Mouse (Mus musculus) lung, embryonic 14.5 days (tissue): ENCODE data around the gene Fdx1l. TPM values are rescaled to one million over a fixed set of nuclear protein-coding genes. Genes with fewer than 3 reads are reported as not detected.

ENCODE experiments used
- ATAC-seq: fragments of 200-750 bp; cut with Nextera tagmentation; 2 replicates; pipeline ENCODE4 v1.8.0; 2017; ENCODE audit warnings: mild to moderate bottlenecking, moderate TSS enrichment, moderate library complexity; ENCODE audit not compliant: insufficient read depth
- DNase-seq: peaks from one replicate; pipeline ENCODE4 v3.0.0-alpha.2; 2015
- H3K27ac ChIP-seq: fragments of 300-500 bp; sonication (generic); 2 replicates; pipeline ENCODE4 v1.5.1; 2014; ENCODE audit warnings: low read depth, mild to moderate bottlenecking, moderate library complexity
- H3K27me3 ChIP-seq: fragments of 300-500 bp; sonication (generic); 2 replicates; pipeline ENCODE4 v1.6.1; 2014; ENCODE audit warnings: low read length, control low read depth; ENCODE audit not compliant: insufficient read depth
- H3K36me3 ChIP-seq: fragments of 300-500 bp; sonication (generic); 2 replicates; pipeline ENCODE4 v1.6.1; 2014; ENCODE audit warnings: control low read depth; ENCODE audit not compliant: insufficient read depth
- H3K4me1 ChIP-seq: fragments of 300-500 bp; sonication (generic); 2 replicates; pipeline ENCODE4 v1.6.1; 2014; ENCODE audit warnings: antibody characterized with exemption, control low read depth; ENCODE audit not compliant: insufficient read depth
- H3K4me2 ChIP-seq: fragments of 300-500 bp; sonication (generic); 2 replicates; pipeline ENCODE4 v1.6.1; 2014; ENCODE audit warnings: mild to moderate bottlenecking
- H3K4me3 ChIP-seq: fragments of 300-500 bp; sonication (generic); 2 replicates; pipeline ENCODE4 v1.5.1; 2014; ENCODE audit warnings: low read depth, low read length
- H3K9ac ChIP-seq: fragments of 300-500 bp; sonication (generic); 2 replicates; pipeline ENCODE4 v1.6.1; 2014
- H3K9me3 ChIP-seq: fragments of 300-500 bp; sonication (generic); 2 replicates; pipeline ENCODE4 v1.6.1; 2016; ENCODE audit warnings: low read depth, low read length, control low read depth
- CTCF ChIP-seq: IDR thresholded peaks from 2 replicates; pipeline ENCODE4 v1.5.1; 2016; ENCODE audit warnings: antibody characterized with exemption, low read depth
- WGBS: fragments of 180-500 bp; shearing (Covaris S2); extraction: QIAGEN DNeasy Blood & Tissue Kit; methylation state at CpG from one replicate; pipeline ENCODE4 v1.1.7; 2014; 5-methylcytosine and 5-hydroxymethylcytosine counted together
- microRNA counts: library from miRNA; unstranded; fragments of <30 nt; microRNA quantifications from one replicate; lab custom pipeline; 2016
- microRNA-seq: library from miRNA; unstranded; fragments of <30 nt; microRNA quantifications from one replicate; pipeline ENCODE4, GENCODE M21; 2016; ENCODE audit warnings: borderline number of aligned reads
- polyA plus RNA-seq: library from polyadenylated mRNA; unstranded; fragments of >200 nt; fragmentation: Nextera tagmentation; extraction: Ambion mirVana; gene quantifications from 2 replicates; pipeline ENCODE4 v1.2.1, GENCODE M21; 2014

The Fdx1l gene
- polyA plus RNA-seq, 1 experiment from 2014 or later = 66.1 TPM

DNA sequence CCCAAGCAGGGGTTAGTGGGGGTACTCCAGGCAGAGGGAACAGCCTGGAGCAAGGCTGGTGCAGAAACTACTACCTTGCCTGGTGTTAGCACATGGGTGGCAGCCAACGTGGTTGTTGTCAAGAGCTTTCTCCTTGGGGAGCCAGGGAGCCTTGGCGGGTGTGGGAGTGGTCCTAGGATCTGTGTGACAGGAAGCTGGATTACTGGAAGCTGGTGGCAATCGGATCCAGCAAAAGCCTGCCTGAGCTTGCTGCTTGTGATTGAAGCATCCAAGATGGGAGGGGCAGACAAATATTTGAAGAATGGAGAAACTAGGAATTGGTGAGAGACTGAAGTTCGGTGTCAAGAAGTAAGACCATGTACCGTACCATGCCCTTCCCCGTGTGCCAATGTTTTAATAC is 51.1 kb downstream of the Fdx1l start:
- peak; percentile 16; the same call in 1 of the 2 replicates for ATAC-seq
- no peak overlapping the region for H3K9ac ChIP-seq
- H3K4me2 ChIP-seq = no peak overlapping the region
- peaks cover 4% of the 10 kb centered on the region; the same call in 1 of the 2 replicates for H3K36me3 ChIP-seq
- no peak for TF ChIP-seq CTCF
- DNase-seq = no peak
- H3K9me3 ChIP-seq = no peaks in the 10 kb centered on the region
- 0 out of 2 replicates have a peak, but pooled peaks cover 4% of the 10 kb centered on the region for H3K4me1 ChIP-seq
- no peak overlapping the region for H3K4me3 ChIP-seq
- peaks cover 10% of the 10 kb centered on the region for H3K27me3 ChIP-seq
- WGBS = 42% methylated on average over 6 of the region's 6 CpGs
- H3K27ac ChIP-seq = peak overlapping the region; percentile 47; the same call in 1 of the 2 replicates

DNA sequence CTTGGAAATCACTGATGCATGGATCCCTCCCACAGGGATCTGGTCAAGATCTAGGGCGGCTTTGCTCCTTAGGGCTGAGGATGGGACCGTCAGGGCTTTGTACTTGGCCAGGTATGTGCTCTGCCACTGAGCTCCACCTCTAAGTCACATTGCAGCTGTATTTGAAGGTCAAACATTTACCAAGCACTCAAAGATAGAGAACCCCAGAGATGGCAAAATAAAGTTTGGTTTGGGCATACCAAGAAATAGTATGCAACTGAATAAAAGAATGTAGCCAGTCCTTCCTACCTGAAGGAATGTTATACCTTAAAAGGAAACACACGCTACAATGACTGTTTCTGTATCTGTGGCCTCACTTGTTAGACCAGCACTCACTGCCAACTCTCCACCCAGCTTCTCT is 52.1 kb downstream of the Fdx1l start:
- H3K27ac ChIP-seq = no peak overlapping the region
- H3K9me3 ChIP-seq = no peaks in the 10 kb centered on the region
- no peak overlapping the region for H3K4me2 ChIP-seq
- no peak for TF ChIP-seq CTCF
- no peak overlapping the region for H3K9ac ChIP-seq
- 0 out of 2 replicates have a peak, but pooled peaks cover 4% of the 10 kb centered on the region for H3K36me3 ChIP-seq
- ATAC-seq = no peak
- H3K4me3 ChIP-seq = no peak overlapping the region
- no peak for DNase-seq
- WGBS = 49% methylated on average over 3 of the region's 3 CpGs
- H3K27me3 ChIP-seq = peaks cover 19% of the 10 kb centered on the region
- 0 out of 2 replicates have a peak, but pooled peaks cover 3% of the 10 kb centered on the region for H3K4me1 ChIP-seq

DNA sequence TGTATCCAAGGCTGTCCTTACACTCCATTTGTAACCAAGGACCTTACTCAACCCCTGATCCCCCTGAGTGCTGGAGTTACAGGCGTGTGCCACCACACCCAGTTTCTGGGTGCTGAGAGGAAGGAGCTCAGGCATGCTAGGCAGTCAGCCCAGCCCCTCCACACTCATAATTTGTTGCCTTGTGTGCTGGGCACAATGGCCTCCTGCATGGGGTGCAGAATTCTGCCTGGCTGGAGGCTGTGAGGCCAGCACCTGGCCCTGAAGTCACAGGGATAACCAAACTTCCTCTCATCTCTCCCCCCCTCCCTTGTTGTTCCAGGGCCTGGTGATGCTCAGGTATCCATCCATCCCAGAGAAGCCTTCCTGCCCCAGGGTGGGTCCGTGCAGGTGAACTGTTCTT is 54.8 kb downstream of the Fdx1l start:
- Histone ChIP-seq H3K9ac (no peak overlapping the region), H3K27ac (no peak overlapping the region), H3K4me3 (no peak overlapping the region), H3K4me2 (no peak overlapping the region), H3K9me3 (no peaks in the 10 kb centered on the region), H3K27me3 (peaks cover 35% of the 10 kb centered on the region), H3K36me3 (0 out of 2 replicates have a peak, but pooled peaks cover 4% of the 10 kb centered on the region), H3K4me1 (peaks cover 3% of the 10 kb centered on the region; the same call in 1 of the 2 replicates)
- no peak for TF ChIP-seq CTCF
- no peak for ATAC-seq
- WGBS = 74% methylated on average over 2 of the region's 2 CpGs
- DNase-seq = no peak

MicroRNAs within 50 kb of the gene (microRNA counts, 519-probe panel; counts per million panel counts)
- 3,168 counts per million, percentile 61 among the panel's probes with 10 or more counts for microRNA mmu-miR-1900 (lab: Ali Mortazavi, UCI)

Small RNA genes lying within 50 kb of the gene (microRNA-seq; reads per million reads assigned to microRNA genes)
- not detected for gene Mir1900
- not detected for gene Mir7082

Other genes starting within 250 kb of the Fdx1l start
- gene A230050P20Rik, start 205.0 kb downstream of the Fdx1l start, polyA plus RNA-seq = 8.0 and 9.4 TPM in 2 replicates
- 1.9 and 2.9 TPM in 2 replicates for gene Angptl6, start 193.9 kb downstream of the Fdx1l start, polyA plus RNA-seq
- gene Ppan, start 185.4 kb downstream of the Fdx1l start, polyA plus RNA-seq = 77.3 and 83.6 TPM in 2 replicates
- 295 and 296 TPM in 2 replicates for gene Eif3g, start 175.0 kb downstream of the Fdx1l start, polyA plus RNA-seq
- gene Dnmt1, start 113.7 kb downstream of the Fdx1l start, polyA plus RNA-seq = 77.0 and 82.1 TPM in 2 replicates
- 58.0 and 62.3 TPM in 2 replicates for gene S1pr2, start 96.8 kb downstream of the Fdx1l start, polyA plus RNA-seq
- 156 and 166 TPM in 2 replicates for gene Mrpl4, start 70.9 kb downstream of the Fdx1l start, polyA plus RNA-seq
- gene Icam1, start 57.6 kb downstream of the Fdx1l start, polyA plus RNA-seq = 33.6 and 41.5 TPM in 2 replicates
- 1.5 TPM in 2 replicates for gene Icam4, start 44.2 kb downstream of the Fdx1l start, polyA plus RNA-seq
- gene Icam5, start 41.5 kb downstream of the Fdx1l start, polyA plus RNA-seq = 0.09 and 0.31 TPM in 2 replicates
- 1.4 TPM in 1 of 2 replicates, not detected in the other for gene Zglp1, start 6.5 kb downstream of the Fdx1l start, polyA plus RNA-seq
- gene Gm49373, start 518 bp downstream of the Fdx1l start, polyA plus RNA-seq = 0.22 and 0.78 TPM in 2 replicates
- 2.3 and 3.0 TPM in 2 replicates for gene Gm38431, start 18.4 kb upstream of the Fdx1l start, polyA plus RNA-seq
- 106 and 113 TPM in 2 replicates for gene Raver1, start 18.4 kb upstream of the Fdx1l start, polyA plus RNA-seq
- 9.5 and 12.5 TPM in 2 replicates for gene Tyk2, start 57.6 kb upstream of the Fdx1l start, polyA plus RNA-seq
- 352 and 353 TPM in 2 replicates for gene Cdc37, start 76.4 kb upstream of the Fdx1l start, polyA plus RNA-seq
- 8.4 and 9.4 TPM in 2 replicates for gene Pde4a, start 92.1 kb upstream of the Fdx1l start, polyA plus RNA-seq
- 42.8 and 44.6 TPM in 2 replicates for gene Keap1, start 165.7 kb upstream of the Fdx1l start, polyA plus RNA-seq
- gene S1pr5, start 174.8 kb upstream of the Fdx1l start, polyA plus RNA-seq = not detected in 2 replicates
- 33.7 and 34.7 TPM in 2 replicates for gene Atg4d, start 191.7 kb upstream of the Fdx1l start, polyA plus RNA-seq
- 12.2 and 14.3 TPM in 2 replicates for gene Kri1, start 214.4 kb upstream of the Fdx1l start, polyA plus RNA-seq
- 45.3 and 48.1 TPM in 2 replicates for gene Cdkn2d, start 217.8 kb upstream of the Fdx1l start, polyA plus RNA-seq
- 45.7 and 45.8 TPM in 2 replicates for gene Ap1m2, start 238.7 kb upstream of the Fdx1l start, polyA plus RNA-seq
- gene Slc44a2, start 247.1 kb upstream of the Fdx1l start, polyA plus RNA-seq = 122 TPM in 2 replicates